Mouse (Mus musculus) hindbrain, embryonic 13.5 days (tissue): ENCODE results near the gene B9d1. TPM values are rescaled to one million over a fixed set of nuclear protein-coding genes. Genes with fewer than 3 reads are reported as not detected.

Experiments used
- ATAC-seq: fragments of 200-750 bp; cut with Nextera tagmentation; 2 replicates; pipeline ENCODE4 v1.8.0; 2017; ENCODE audit warnings: moderate TSS enrichment; ENCODE audit not compliant: low FRiP score
- H3K27ac ChIP-seq: fragments of 300-500 bp; sonication (generic); 2 replicates; pipeline ENCODE4 v1.5.1; 2015; ENCODE audit warnings: inconsistent platforms, mild to moderate bottlenecking, moderate library complexity
- H3K27me3 ChIP-seq: fragments of 300-500 bp; sonication (generic); 2 replicates; pipeline ENCODE4 v1.6.1; 2015; ENCODE audit warnings: mild to moderate bottlenecking, inconsistent platforms
- H3K36me3 ChIP-seq: fragments of 300-500 bp; sonication (generic); 2 replicates; pipeline ENCODE4 v1.6.1; 2015; ENCODE audit warnings: mild to moderate bottlenecking, inconsistent platforms
- H3K4me1 ChIP-seq: fragments of 300-500 bp; sonication (generic); replicated peaks from 2 replicates; pipeline ENCODE4 v1.6.1; 2015; ENCODE audit warnings: inconsistent platforms
- H3K4me2 ChIP-seq: fragments of 300-500 bp; sonication (generic); 2 replicates; pipeline ENCODE4 v1.6.1; 2015; ENCODE audit warnings: inconsistent platforms, mild to moderate bottlenecking, moderate library complexity
- H3K4me3 ChIP-seq: fragments of 300-500 bp; sonication (generic); 2 replicates; pipeline ENCODE4 v1.5.1; 2015; ENCODE audit warnings: mild to moderate bottlenecking, inconsistent platforms
- H3K9ac ChIP-seq: fragments of 300-500 bp; sonication (generic); 2 replicates; pipeline ENCODE4 v1.6.1; 2015; ENCODE audit warnings: mild to moderate bottlenecking, inconsistent platforms
- H3K9me3 ChIP-seq: fragments of 300-500 bp; sonication (generic); 2 replicates; pipeline ENCODE4 v1.6.1; 2016; ENCODE audit warnings: inconsistent platforms
- WGBS: fragments of 180-500 bp; shearing (Covaris S2); methylation state at CpG from one replicate; pipeline ENCODE4 v1.1.7; 2015; 5-methylcytosine and 5-hydroxymethylcytosine counted together
- polyA plus RNA-seq: library from polyadenylated mRNA; unstranded; fragments of >200 nt; fragmentation: Nextera tagmentation; extraction: Ambion mirVana; gene quantifications from 2 replicates; pipeline ENCODE4 v1.2.1, GENCODE M21; 2015

Gene B9d1
- polyA plus RNA-seq, 1 experiment from 2014 or later, result 43.4 TPM

DNA sequence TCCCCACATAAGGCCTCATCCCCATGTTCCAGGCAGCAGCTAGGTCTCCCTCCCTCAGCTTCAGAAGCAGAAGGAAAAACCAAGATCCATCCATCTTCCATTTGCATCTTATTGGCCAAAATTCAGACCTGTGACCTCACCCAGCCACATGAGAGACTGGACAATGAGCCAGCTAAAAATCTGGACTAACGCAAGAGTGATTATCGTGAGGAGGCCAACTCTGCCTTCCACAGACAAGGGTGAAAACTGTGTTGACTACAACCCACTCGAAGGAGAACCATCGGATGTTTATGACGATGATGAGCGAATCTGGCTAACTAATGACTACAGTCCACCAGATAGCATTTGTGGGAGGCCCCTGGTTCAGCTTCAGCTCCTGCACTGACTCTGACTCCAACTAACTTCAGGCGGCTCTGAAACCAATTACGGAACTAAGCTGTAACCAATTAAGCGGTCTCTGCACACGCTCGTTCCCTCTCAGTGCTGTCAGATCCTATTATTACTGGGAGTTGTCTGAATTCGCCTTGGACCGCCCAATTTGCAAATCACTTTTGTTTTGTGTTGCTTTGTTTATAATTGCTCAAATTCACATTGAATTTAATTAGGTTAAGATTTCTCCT lies 21.6 kb upstream of the B9d1 start:
- WGBS, result 64% methylated on average over 13 of the region's 13 CpGs
- Histone ChIP-seq H3K4me3 (no peak overlapping the region), H3K36me3 (peaks cover 11% of the 10 kb centered on the region), H3K27me3 (no peaks in the 10 kb centered on the region), H3K9me3 (no peaks in the 10 kb centered on the region), H3K9ac (no peak overlapping the region), H3K27ac (peak overlapping the region; percentile 94), H3K4me2 (no peak overlapping the region), H3K4me1 (peaks cover 52% of the 10 kb centered on the region)
- ATAC-seq, result no peak

DNA sequence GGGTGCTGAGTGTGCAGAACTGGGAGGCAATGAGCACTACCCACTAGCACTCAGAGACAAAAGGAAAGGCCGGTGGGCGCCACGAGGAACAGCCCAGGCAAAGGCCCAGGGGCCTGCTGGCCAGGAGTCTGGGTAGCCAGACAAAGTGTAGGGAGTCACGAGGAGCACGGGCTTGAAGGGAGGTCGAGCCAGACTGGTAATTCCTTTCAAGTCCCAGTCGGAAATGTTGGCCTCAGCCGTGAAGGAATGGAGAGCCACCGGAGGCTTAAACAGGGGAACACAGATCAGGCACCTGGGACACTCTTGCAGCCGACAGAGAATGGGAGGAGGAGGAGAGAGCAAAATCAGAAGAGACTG lies 20.7 kb upstream of the B9d1 start:
- Histone ChIP-seq H3K4me2 (peak overlapping the region; percentile 20), H3K27ac (peak overlapping the region; percentile 94), H3K4me3 (no peak overlapping the region), H3K36me3 (peaks cover 20% of the 10 kb centered on the region), H3K9me3 (no peaks in the 10 kb centered on the region), H3K4me1 (peaks cover 59% of the 10 kb centered on the region), H3K27me3 (no peaks in the 10 kb centered on the region), H3K9ac (0 out of 2 replicates have a peak overlapping the region, but pooled peaks have one; percentile 59)
- ATAC-seq, result no peak
- WGBS, result 8% methylated on average over 10 of the region's 10 CpGs

DNA sequence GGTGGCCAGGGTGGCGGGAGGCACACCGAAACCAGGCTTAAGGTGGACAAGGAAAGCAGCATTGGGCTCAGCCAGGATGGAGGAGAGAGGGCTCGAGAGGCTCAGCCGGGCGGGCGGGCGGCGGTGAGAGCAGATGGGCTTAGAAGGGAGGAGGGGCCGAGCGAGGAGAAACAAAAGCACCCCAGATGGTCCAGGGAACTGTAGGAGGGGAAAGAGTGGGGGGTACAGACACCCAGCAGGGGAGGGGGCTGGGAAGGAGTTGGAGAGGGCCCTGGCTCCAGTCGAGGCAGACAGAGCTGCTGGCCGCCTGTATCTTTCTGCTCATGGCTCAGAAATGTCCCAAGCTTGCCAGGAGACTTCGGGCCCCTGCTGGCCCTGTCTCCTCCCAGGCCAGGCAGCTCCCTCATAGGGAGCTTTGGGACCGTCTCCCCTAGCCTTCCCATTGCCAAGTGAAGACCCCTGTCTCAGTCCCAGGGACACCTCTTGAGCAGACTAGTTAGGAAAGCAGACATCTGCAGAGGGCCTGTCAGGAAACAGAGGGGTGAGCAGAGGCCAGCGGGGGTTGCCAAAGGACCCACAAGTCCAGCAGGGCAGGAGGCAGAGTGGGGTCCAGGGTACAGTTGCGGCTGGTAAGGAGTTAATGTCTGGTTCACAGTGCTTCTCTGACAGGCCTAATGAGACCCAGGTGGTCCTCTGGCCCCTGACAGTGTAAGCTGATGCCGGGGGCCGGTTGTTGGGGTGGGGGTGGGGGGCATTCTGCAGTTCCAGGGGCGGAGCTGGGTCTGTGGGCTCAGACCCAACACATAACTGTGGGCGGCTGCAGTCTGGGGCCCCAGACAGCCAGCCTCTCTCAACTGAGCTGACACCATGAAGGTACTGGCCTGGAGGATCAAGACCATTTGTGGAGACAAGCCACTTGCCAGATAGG lies 20.1 kb upstream of the B9d1 start, which contains the start of gene Mfap4:
TSS of gene Mfap4 (plus strand) at position 819 of the 928 bp plus-strand sequence.
- H3K4me1 ChIP-seq, result peaks cover 66% of the 10 kb centered on the region
- WGBS, result 4% methylated on average over 20 of the region's 20 CpGs
- peak within 1 kb of the TSS; percentile 59 for H3K9ac ChIP-seq
- peak within 1 kb of the TSS; percentile 94 for H3K27ac ChIP-seq
- H3K9me3 ChIP-seq, result no peaks in the 10 kb centered on the region
- H3K36me3 ChIP-seq, result peaks cover 26% of the 10 kb centered on the region
- peak within 1 kb of the TSS; percentile 23 for H3K4me3 ChIP-seq
- peak; percentile 78 for ATAC-seq
- no peaks in the 10 kb centered on the region for H3K27me3 ChIP-seq
- peak within 1 kb of the TSS; percentile 44 for H3K4me2 ChIP-seq

DNA sequence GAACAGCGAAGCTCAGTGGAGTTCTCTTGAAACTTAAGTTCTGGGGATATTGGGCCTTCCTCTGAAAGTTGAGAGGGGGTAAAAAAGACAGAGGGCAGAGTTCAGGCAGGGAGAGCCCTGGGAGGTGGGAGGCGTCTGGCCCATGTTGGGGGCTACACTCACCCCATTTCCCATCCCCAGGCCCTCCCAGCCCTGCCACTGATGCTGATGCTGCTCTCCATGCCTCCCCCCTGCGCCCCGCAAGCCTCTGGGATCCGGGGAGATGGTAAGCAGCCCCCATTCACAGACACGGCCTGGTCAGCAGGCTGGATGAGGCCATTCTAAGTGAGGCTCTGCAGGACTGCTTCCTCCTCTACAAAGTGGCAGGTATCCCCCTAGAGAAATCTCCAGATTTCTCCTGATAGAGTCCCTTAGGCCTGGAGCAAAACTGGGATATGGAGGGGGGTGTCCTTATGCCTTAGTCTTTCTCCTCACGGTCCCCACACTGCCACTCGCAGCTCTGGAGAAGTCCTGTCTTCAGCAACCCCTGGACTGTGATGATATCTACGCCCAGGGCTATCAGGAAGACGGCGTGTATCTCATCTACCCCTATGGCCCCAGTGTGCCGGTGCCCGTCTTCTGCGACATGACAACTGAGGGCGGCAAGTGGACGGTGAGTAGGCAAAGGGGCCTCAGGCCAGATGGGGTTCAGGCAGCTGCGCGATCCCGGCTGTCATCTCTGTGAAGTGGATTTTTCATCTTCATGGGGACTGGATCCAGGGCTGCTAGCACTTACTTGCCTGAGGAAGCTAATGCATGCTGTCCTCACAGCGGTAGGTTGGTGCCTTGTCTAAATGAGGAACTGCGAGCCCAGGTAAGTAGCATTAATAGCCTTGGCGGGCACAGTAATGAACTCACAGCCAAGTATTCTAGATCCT lies 19.1 kb upstream of the B9d1 start:
- ATAC-seq, result no peak
- WGBS, result 52% methylated on average over 22 of the region's 22 CpGs
- Histone ChIP-seq H3K4me2 (peak overlapping the region; percentile 44), H3K27ac (peak overlapping the region; percentile 94), H3K9ac (peak overlapping the region; percentile 59), H3K27me3 (no peaks in the 10 kb centered on the region), H3K9me3 (no peaks in the 10 kb centered on the region), H3K36me3 (peaks cover 35% of the 10 kb centered on the region), H3K4me1 (peaks cover 75% of the 10 kb centered on the region), H3K4me3 (peak overlapping the region; percentile 23)

DNA sequence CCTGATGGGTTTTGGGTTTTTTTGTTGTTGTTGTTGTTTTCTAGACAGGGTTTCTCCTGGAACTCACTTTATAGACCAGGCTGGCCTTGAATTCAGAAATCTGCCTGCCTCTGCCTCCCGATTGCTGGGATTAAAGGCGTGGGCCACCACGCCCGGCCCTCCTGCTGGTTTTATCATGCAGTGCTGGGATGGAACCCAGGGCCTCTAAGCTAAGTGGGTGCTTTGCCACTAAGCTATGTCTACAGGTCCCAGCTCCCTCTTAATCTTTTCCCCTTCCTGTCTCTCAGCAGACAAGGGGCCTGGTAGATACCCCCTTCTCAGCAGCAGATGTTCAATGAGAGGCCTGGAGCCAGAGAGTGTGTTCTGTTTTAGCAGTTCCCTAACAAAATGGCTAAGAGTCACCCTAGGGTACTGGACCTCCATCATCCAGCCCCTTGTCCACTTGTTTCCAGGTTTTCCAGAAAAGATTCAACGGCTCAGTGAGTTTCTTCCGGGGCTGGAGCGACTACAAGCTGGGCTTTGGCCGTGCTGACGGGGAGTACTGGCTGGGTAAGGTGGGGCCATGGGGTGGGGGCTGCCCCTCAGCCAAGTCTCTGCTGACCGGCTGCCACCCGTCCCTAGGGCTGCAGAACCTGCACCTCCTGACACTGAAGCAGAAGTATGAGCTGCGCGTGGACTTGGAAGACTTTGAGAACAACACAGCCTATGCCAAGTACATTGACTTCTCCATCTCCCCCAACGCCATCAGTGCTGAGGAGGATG lies 18.3 kb upstream of the B9d1 start:
- H3K9me3 ChIP-seq, result no peaks in the 10 kb centered on the region
- H3K9ac ChIP-seq, result no peak overlapping the region
- no peak for ATAC-seq
- H3K4me1 ChIP-seq, result peaks cover 83% of the 10 kb centered on the region
- H3K27ac ChIP-seq, result peak overlapping the region; percentile 94
- no peaks in the 10 kb centered on the region for H3K27me3 ChIP-seq
- peak overlapping the region; percentile 44 for H3K4me2 ChIP-seq
- H3K4me3 ChIP-seq, result peak overlapping the region; percentile 23; the same call in 1 of the 2 replicates
- WGBS, result 89% methylated on average over 14 of the region's 14 CpGs
- H3K36me3 ChIP-seq, result peaks cover 44% of the 10 kb centered on the region

DNA sequence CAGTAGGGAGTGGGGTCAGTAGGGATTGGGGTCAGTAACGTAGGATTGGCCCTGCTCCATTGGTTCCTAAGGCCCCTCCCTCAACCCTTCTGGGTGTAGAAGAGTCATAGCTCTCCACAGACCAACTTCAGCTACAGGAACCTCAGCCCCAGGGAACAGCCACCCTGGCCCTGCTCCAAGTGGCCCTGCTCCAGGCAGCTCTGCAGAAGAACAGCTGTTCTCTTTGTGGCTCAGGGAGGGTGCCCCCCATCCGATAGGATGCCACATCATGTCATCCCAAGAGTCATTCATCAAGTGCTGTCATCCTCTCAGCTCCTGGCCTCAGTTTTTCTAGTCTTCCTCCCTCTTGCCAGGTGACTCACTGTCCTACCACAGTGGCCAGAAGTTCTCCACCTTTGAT lies 17.5 kb upstream of the B9d1 start:
- Histone ChIP-seq H3K4me2 (no peak overlapping the region), H3K4me1 (peaks cover 86% of the 10 kb centered on the region), H3K9ac (no peak overlapping the region), H3K27ac (peak overlapping the region; percentile 66), H3K36me3 (peaks cover 51% of the 10 kb centered on the region), H3K4me3 (no peak overlapping the region), H3K27me3 (no peaks in the 10 kb centered on the region), H3K9me3 (no peaks in the 10 kb centered on the region)
- ATAC-seq, result no peak
- WGBS, result 21% methylated on average over 2 of the region's 2 CpGs

DNA sequence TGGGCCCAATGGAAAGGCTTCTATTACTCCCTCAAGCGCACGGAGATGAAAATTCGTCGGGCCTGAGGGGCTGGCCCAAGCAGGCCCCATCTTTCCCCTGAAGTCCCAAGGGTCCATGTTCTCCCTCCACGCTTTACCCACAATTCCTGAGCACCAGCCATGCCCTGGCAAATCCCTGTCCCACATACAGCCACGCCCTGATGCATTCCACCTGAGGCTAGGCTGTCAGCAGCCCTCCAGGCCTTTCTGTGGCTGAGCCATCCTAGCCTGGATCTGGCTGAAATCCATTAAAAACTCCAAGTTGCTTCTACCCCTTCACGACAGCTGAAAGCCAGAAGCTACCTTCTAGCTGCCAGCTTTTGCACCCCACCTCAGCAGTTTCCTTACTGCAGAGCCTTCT lies 17.0 kb upstream of the B9d1 start:
- Histone ChIP-seq H3K27me3 (no peaks in the 10 kb centered on the region), H3K4me2 (no peak overlapping the region), H3K9ac (no peak overlapping the region), H3K4me1 (peaks cover 91% of the 10 kb centered on the region), H3K9me3 (no peaks in the 10 kb centered on the region), H3K27ac (peak overlapping the region; percentile 66), H3K4me3 (no peak overlapping the region), H3K36me3 (peaks cover 54% of the 10 kb centered on the region)
- 80% methylated on average over 7 of the region's 7 CpGs for WGBS
- no peak for ATAC-seq

DNA sequence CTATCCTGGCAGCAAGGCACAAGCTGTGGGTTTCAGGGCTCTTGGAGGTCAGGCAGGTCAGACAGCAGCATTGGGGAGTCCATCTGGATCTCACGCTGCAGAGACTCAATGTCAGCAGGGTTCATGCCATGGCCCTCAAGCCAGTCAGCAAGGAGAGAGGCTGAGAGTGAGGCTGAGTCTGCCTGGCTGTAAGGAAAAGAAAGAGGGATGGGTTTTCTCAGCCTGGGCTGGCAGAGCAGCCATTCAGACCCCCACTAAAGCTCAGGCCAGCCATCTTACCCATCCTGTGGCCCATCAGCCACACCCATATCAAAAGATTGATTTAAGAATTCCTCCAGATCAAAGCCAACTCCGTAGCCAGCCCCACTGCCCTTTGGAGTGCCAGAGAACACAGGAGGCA lies 15.9 kb upstream of the B9d1 start:
- H3K27ac ChIP-seq, result no peak overlapping the region
- WGBS, result 86% methylated on average over 2 of the region's 2 CpGs
- H3K4me2 ChIP-seq, result no peak overlapping the region
- no peaks in the 10 kb centered on the region for H3K9me3 ChIP-seq
- no peak overlapping the region for H3K4me3 ChIP-seq
- peak overlapping the region; percentile 6; the same call in 1 of the 2 replicates for H3K9ac ChIP-seq
- no peak for ATAC-seq
- H3K27me3 ChIP-seq, result no peaks in the 10 kb centered on the region
- H3K36me3 ChIP-seq, result peaks cover 54% of the 10 kb centered on the region
- H3K4me1 ChIP-seq, result peaks cover 89% of the 10 kb centered on the region

DNA sequence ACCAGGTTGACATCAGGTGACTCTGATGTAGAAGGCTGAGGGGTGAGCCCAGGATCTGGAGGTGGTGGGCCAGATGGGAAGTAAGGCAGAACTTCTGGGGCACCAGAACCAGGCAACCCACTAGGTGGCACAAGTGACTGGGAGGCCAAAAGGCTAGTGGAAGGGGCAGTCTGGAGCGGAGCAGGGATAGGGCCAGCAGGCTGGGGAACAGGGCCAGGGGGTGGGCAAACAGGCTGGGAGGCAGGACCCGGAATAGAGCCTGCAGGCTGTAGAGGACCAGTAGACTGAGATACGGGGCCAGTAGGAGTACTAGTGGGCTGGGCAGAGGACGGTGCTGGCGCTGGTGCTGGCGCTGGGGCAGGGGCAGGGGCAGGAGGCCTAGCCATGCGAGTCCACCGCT lies 15.1 kb upstream of the B9d1 start:
- Histone ChIP-seq H3K9ac (peak overlapping the region; percentile 6; the same call in 1 of the 2 replicates), H3K36me3 (peaks cover 54% of the 10 kb centered on the region), H3K4me1 (peaks cover 83% of the 10 kb centered on the region), H3K9me3 (no peaks in the 10 kb centered on the region), H3K27me3 (no peaks in the 10 kb centered on the region), H3K4me3 (no peak overlapping the region), H3K4me2 (no peak overlapping the region), H3K27ac (no peak overlapping the region)
- no peak for ATAC-seq
- WGBS, result 95% methylated on average over 7 of the region's 8 CpGs

DNA sequence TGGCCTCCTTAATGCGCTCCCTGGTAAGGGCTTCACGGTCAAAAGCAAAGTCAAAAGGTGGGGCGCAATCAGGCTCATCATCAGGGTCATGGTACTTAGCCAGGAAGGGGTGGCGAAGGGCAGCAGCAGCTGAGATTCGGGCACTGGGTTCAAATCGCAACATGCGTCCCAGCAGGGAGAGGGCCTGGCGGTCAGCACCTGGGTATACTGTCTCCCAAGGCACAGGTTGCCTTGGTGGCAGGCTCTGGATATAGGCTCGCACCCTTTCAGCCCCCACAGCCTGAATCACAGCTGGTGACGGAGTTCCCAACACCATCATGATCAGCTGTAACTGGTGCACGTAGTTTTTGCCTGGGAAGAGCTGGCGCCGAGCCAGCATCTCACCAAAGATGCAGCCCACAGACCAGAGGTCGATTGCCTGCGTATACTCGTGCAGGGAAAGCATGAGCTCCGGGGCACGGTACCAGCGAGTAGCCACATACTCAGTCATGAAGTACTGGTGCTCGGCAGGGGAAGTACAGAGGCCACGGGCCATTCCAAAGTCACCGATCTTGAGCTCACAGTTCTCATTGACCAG lies 13.9 kb upstream of the B9d1 start:
- Histone ChIP-seq H3K9me3 (no peaks in the 10 kb centered on the region), H3K27ac (no peak overlapping the region), H3K4me1 (peaks cover 76% of the 10 kb centered on the region), H3K9ac (peak overlapping the region; percentile 6; the same call in 1 of the 2 replicates), H3K4me2 (no peak overlapping the region), H3K36me3 (peaks cover 54% of the 10 kb centered on the region), H3K27me3 (no peaks in the 10 kb centered on the region), H3K4me3 (no peak overlapping the region)
- 86% methylated on average over 22 of the region's 22 CpGs for WGBS
- ATAC-seq, result no peak

DNA sequence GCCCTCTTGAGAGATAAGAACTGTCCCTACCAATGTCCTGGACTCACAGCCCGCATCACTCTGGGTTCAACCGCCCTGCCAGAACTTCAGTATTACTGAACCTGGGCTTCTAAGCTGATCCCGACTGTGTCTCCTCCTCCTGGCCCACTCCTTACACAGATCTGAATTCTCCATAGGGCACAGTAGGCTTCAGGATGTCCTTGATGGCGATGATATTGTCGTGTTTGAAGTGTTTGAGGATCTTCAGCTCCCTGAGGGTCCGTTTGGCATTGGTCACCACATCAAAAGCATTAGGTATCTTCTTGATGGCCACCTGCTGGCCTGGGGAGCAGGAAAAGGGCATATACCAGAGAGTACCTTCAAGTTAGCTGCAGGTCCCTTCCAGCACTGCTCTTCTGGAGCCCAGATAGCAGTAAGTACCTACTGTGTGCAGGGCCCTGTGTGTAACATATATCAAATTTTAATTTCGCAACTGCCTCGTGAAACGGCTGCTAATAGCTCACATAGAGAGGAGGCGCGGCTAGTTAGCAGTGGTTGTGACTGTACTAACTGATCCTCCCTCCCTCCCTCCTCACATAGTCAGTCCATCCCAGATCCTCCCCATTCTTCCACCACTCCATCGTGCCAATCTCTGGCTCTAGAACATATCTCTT lies 12.1 kb upstream of the B9d1 start:
- no peaks in the 10 kb centered on the region for H3K27me3 ChIP-seq
- 76% methylated on average over 12 of the region's 12 CpGs for WGBS
- ATAC-seq, result no peak
- no peaks in the 10 kb centered on the region for H3K9me3 ChIP-seq
- peak overlapping the region; percentile 95 for H3K9ac ChIP-seq
- H3K4me1 ChIP-seq, result peaks cover 57% of the 10 kb centered on the region
- peak overlapping the region; percentile 91 for H3K4me3 ChIP-seq
- peaks cover 48% of the 10 kb centered on the region for H3K36me3 ChIP-seq
- peak overlapping the region; percentile 94 for H3K27ac ChIP-seq
- peak overlapping the region; percentile 79 for H3K4me2 ChIP-seq
